ENCODE assay signal across 16 mouse cellular contexts in genomic region chr8:64395816-64396215, GRCm38 (mm10).
DNase-seq lines count a peak whose midpoint lies in the region; ATAC-seq lines count a peak whose summit lies in the region.
"Had no signal": no experiment of that assay in that cellular context is flagged by ENCODE, and none has a peak within 500 bp of the region (broad histone marks: within the 10 kb centered on the region; RNA-seq: fewer than 3 reads in every experiment).

No protein-coding gene starts in this region.

- intact Hi-C loops in left cerebral cortex, postnatal 14 days (cut with DNase I): no loop called here

- no peak overlapping the region for H3K4me2 ChIP-seq in hindbrain, embryonic 11.5 days (replicated peaks; ENCODE audit: low read depth, low read length)
- H3K4me2 ChIP-seq: heart, embryonic 11.5 days; hindbrain, embryonic 12.5 days had no signal

- no peaks in the 10 kb centered on the region for H3K4me1 ChIP-seq in hindbrain, embryonic 11.5 days (replicated peaks; ENCODE audit: control insufficient read depth, insufficient read depth, low read length)
- H3K4me1 ChIP-seq: forebrain, embryonic 10.5 days; hindbrain, embryonic 12.5 days had no signal

- no peaks in the 10 kb centered on the region for H3K27me3 ChIP-seq in hindbrain, embryonic 11.5 days (ENCODE audit: control insufficient read depth, insufficient read depth, low read length)
- H3K27me3 ChIP-seq: hindbrain, embryonic 12.5 days had no signal

- no peaks in the 10 kb centered on the region for H3K36me3 ChIP-seq in hindbrain, embryonic 11.5 days (ENCODE audit: control insufficient read depth, insufficient read depth, low read length)
- H3K36me3 ChIP-seq: forebrain, embryonic 10.5 days; hindbrain, embryonic 12.5 days had no signal

- DNase-seq in adrenal gland, adult (ENCODE audit: inconsistent age in 2 of 2, low spot score in 1 of 2): peak; percentile 26 to 56
- DNase-seq in adrenal gland, adult 18-20 months (ENCODE audit: low spot score in 2 of 2): no peak
- peak; percentile 5 for DNase-seq in adrenal gland, postnatal 10 days
- DNase-seq in cerebellum, postnatal 10 days: peak; percentile 33 to 39
- DNase-seq in kidney, adult 9 months: peak; percentile 62
- DNase-seq in left cerebral cortex, postnatal 14 days (ENCODE audit: low spot score in 2 of 2): no peak
- DNase-seq in hindbrain, embryonic 11.5 days (ENCODE audit: low spot score): no peak
- no peak for DNase-seq in MN1 (ENCODE audit: low spot score)
- DNase-seq: lung, adult 2 months; right cerebral cortex, postnatal 4 days; thymus, postnatal 4 days had no signal

- no peak for ATAC-seq in hindbrain, embryonic 11.5 days (ENCODE audit: low FRiP score)

- no peak overlapping the region for H3K4me3 ChIP-seq in hindbrain, embryonic 11.5 days (ENCODE audit: low read depth, low read length)
- H3K4me3 ChIP-seq: forebrain, embryonic 10.5 days; hindbrain, embryonic 12.5 days; myocyte had no signal

- H3K9me3 ChIP-seq in hindbrain, embryonic 11.5 days (ENCODE audit: control insufficient read depth, low read length): no peaks in the 10 kb centered on the region
- H3K9me3 ChIP-seq: forebrain, embryonic 10.5 days; hindbrain, embryonic 12.5 days had no signal

- no peak overlapping the region for H3K27ac ChIP-seq in hindbrain, embryonic 11.5 days (ENCODE audit: low read depth, low read length)
- H3K27ac ChIP-seq: forebrain, embryonic 10.5 days; hindbrain, embryonic 12.5 days; kidney, postnatal 0 days had no signal

- H3K9ac ChIP-seq in hindbrain, embryonic 11.5 days (ENCODE audit: low read depth, low read length): no peak overlapping the region
- H3K9ac ChIP-seq: hindbrain, embryonic 12.5 days had no signal

- 90% methylated on average over 5 of the region's 5 CpGs for WGBS in hindbrain, embryonic 11.5 days

Comparison
In these comparisons a context has a peak if more than half of its experiments do, and no peak if none do; other contexts are left out.
1. DNase-seq: peak in adrenal gland, adult (2 of 2), adrenal gland, postnatal 10 days (single experiment), cerebellum, postnatal 10 days (2 of 2) and kidney, adult 9 months (single experiment); none in adrenal gland, adult 18-20 months (0 of 2), left cerebral cortex, postnatal 14 days (0 of 2), hindbrain, embryonic 11.5 days (single experiment) and MN1 (single experiment).